Mouse (Mus musculus) embryonic fibroblast, embryonic 13.5 days (primary cell): ENCODE results near the gene Zfyve21.

Source experiments
- CTCF ChIP-seq: IDR thresholded peaks from 2 replicates; pipeline ENCODE4 v1.5.1; 2011; ENCODE audit warnings: mild to moderate bottlenecking, control low read depth, low read length, moderate library complexity, borderline replicate concordance; ENCODE audit not compliant: insufficient read depth
- POLR2A ChIP-seq: IDR thresholded peaks from 2 replicates; pipeline ENCODE4 v1.6.1; 2011; ENCODE audit warnings: low read depth, mild to moderate bottlenecking, control low read depth, low read length, moderate library complexity

DNA sequence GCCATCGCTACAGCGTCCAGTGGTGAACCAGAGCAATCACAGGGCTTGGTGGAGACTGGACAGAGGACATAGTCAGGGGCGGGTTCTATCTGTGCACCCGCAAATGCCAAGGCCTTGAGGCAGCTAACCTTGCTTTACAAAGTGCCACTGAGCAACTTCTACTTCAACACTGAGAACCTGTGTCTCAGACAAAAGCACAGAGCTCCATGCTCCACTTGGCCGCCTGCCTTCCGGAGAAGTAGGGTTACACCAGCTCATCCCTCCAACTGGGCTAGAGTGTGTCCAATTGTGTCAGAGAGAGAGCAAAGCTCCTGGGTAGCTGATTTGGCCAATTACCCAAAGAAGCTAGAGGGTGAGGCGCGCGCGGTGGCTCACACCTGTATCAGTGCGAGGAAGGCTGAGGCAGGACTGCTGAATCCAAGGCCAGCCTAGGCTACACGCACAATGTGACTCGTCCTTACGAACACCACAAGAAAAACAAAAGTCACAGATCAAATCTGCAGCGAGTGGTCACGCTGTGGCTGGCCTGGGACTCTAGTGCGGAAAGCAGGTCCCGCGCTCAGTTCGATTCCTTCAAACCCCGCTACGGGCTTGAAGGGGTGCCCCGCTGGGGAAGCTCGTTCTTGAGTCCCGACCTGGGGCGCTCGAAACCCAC, 732 bp upstream of the Zfyve21 start:
- TF ChIP-seq POLR2A (no peak), CTCF (no peak)
